Mouse (Mus musculus) adrenal gland, postnatal 25 days (tissue): ENCODE data around the gene Foxj3. TPM values are rescaled to one million over a fixed set of nuclear protein-coding genes. Genes with fewer than 3 reads are reported as not detected.

ENCODE experiments used
- total RNA-seq: library from RNA; stranded (reverse); gene quantifications from 2 replicates; pipeline ENCODE4 v1.2.3, GENCODE M21; 2021

Gene Foxj3
- total RNA-seq, 1 experiment from 2014 or later: 42.8 TPM

Other genes starting within 250 kb of the Foxj3 start
- gene Ybx1, start 242.4 kb upstream of the Foxj3 start, total RNA-seq: 585 and 731 TPM in 2 replicates
- gene Ppih, start 216.5 kb upstream of the Foxj3 start, total RNA-seq: 14.1 and 26.4 TPM in 2 replicates
- 12.5 and 15.9 TPM in 2 replicates for gene Ccdc30, start 121.5 kb upstream of the Foxj3 start, total RNA-seq
- gene Ppcs, start 114.6 kb upstream of the Foxj3 start, total RNA-seq: 45.9 and 48.6 TPM in 2 replicates
- 2.3 and 4.5 TPM in 2 replicates for gene Zmynd12, start 114.2 kb upstream of the Foxj3 start, total RNA-seq
- 0.21 and 0.67 TPM in 2 replicates for gene Rimkla, start 44.4 kb upstream of the Foxj3 start, total RNA-seq
- gene Frg2f1, start 2.5 kb downstream of the Foxj3 start, total RNA-seq: 11.0 and 14.2 TPM in 2 replicates
- 0.58 TPM in 1 of 2 replicates, not detected in the other for gene Guca2a, start 100.7 kb downstream of the Foxj3 start, total RNA-seq
- not detected in 2 replicates for gene Guca2b, start 122.0 kb downstream of the Foxj3 start, total RNA-seq
- gene Hivep3, start 196.8 kb downstream of the Foxj3 start, total RNA-seq: 7.5 and 8.5 TPM in 2 replicates